12 mouse cellular contexts compared by ENCODE assay signal in the genomic region with DNA sequence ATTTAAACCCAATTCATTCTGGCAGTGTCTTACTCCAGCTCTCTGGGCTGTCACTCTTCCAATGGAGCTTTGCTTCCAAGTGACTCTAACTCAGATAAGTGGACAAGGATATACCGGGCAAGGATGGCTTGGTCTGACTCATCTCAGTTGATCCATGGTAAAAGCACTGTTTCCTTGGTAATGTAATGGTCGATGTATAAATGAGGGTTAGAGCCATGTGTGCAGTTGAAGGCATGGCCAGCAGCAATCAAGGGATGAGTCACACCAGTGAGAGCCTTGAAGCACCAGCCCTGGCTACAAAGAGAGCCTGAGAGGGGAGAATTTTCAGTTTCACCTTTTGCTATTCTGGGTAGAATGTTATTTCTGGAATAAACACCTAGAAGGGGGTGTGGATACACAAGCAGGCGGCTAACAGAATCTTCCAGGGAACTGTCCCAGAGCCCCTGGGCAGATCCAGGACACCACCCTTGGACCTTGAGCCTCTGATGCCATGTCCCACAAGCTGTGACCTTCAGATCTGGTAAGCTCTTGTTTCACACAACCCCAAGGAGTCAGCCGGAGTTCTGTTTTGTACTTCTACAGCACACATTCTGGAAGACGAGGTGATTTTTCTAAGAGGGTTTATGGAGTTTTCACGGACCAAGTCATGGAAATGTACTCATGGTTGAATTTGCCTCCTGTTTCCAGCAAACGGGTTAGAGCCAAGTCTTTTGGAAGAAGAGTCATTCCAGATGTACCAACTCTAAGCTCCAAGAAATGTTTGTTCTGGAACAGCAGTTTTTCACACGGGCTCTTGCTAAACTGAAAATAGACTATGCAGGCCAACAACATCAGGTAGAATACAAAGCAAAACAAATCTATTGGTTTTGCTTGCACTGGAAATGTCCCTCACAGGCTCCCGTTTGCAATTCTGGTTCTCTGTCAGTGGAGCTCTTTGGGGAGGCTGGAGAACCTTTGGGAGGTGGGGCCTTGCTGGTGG.
DNase-seq lines count a peak whose midpoint lies in the region; ATAC-seq lines count a peak whose summit lies in the region.
"Had no signal": no experiment of that assay in that cellular context is flagged by ENCODE, and none has a peak within 500 bp of the region (broad histone marks: within the 10 kb centered on the region; RNA-seq: fewer than 3 reads in every experiment).

No protein-coding gene starts in this region.

- H3K4me1 ChIP-seq in kidney, embryonic 16.5 days (ENCODE audit: insufficient read depth, low read length): no peaks in the 10 kb centered on the region
- H3K4me1 ChIP-seq: limb, embryonic 13.5 days had no signal

- no peak overlapping the region for H3K4me3 ChIP-seq in kidney, embryonic 16.5 days (ENCODE audit: low read length)
- H3K4me3 ChIP-seq: limb, embryonic 13.5 days; neural tube, embryonic 15.5 days had no signal

- H3K27ac ChIP-seq in kidney, embryonic 16.5 days (ENCODE audit: low read length): no peak overlapping the region
- H3K27ac ChIP-seq: limb, embryonic 13.5 days had no signal

- H3K9ac ChIP-seq in kidney, embryonic 16.5 days (replicated peaks; ENCODE audit: low read length): no peak overlapping the region
- H3K9ac ChIP-seq: limb, embryonic 13.5 days; lung, embryonic 14.5 days; neural tube, embryonic 15.5 days had no signal

- peak; percentile 11 for DNase-seq in cerebellum, adult 8-10 months
- DNase-seq in cerebellum, adult 11-12 months: no peak
- peak; percentile 89 for DNase-seq in 3T3-L1 (ENCODE audit: low read depth, low spot score)
- DNase-seq in adrenal gland, adult 2 months: peak; percentile 71
- peak; percentile 39 for DNase-seq in fat pad, adult 2 months (ENCODE audit: extremely low read depth, low read depth, low spot score)
- no peak for DNase-seq in layer of hippocampus, adult 11-12 months (ENCODE audit: low spot score)
- DNase-seq: kidney, postnatal 25 days; lung, embryonic 14.5 days had no signal

- no peak for ATAC-seq in kidney, embryonic 16.5 days (ENCODE audit: low FRiP score, low TSS enrichment)
- ATAC-seq in erythroid progenitor cell, adult 5-6 weeks (replicated peaks; ENCODE audit: low FRiP score, poor library complexity, severe bottlenecking): no peak

- H3K36me3 ChIP-seq in kidney, embryonic 16.5 days (ENCODE audit: insufficient read depth, low read length): no peaks in the 10 kb centered on the region
- H3K36me3 ChIP-seq: limb, embryonic 13.5 days; neural tube, embryonic 15.5 days had no signal

- 89% methylated on average over 9 of the region's 9 CpGs for WGBS in kidney, embryonic 16.5 days

- H3K27me3 ChIP-seq in kidney, embryonic 16.5 days (ENCODE audit: insufficient read depth, low read length): no peaks in the 10 kb centered on the region
- H3K27me3 ChIP-seq: neural tube, embryonic 15.5 days had no signal

- H3K9me3 ChIP-seq in kidney, embryonic 16.5 days (ENCODE audit: low read length): no peaks in the 10 kb centered on the region
- H3K9me3 ChIP-seq: limb, embryonic 13.5 days; neural tube, embryonic 15.5 days had no signal

- no peak overlapping the region for H3K4me2 ChIP-seq in kidney, embryonic 16.5 days (replicated peaks; ENCODE audit: low read depth, low read length)
- H3K4me2 ChIP-seq: limb, embryonic 13.5 days; lung, embryonic 14.5 days; neural tube, embryonic 15.5 days had no signal

Comparison
In these comparisons a context has a peak if more than half of its experiments do, and no peak if none do; other contexts are left out.
1. DNase-seq: peak in cerebellum, adult 8-10 months (single experiment), 3T3-L1 (single experiment), adrenal gland, adult 2 months (single experiment) and fat pad, adult 2 months (single experiment); none in cerebellum, adult 11-12 months (single experiment) and layer of hippocampus, adult 11-12 months (single experiment).